Mouse (Mus musculus) CD4-positive naive resting alpha-beta T cell, adult 76 days (primary cell): ENCODE measurements around the gene Zbed6. TPM values are rescaled to one million over a fixed set of nuclear protein-coding genes. Genes with fewer than 3 reads are reported as not detected.

Experiments
- total RNA-seq: library from RNA; stranded (reverse); gene quantifications from one replicate; pipeline ENCODE4 v1.2.4, GENCODE M21; 2023

Gene Zbed6
- 25.9 TPM for total RNA-seq

GRCm38 (mm10) chr1:133660466-133661202, at the start of gene Zbed6:
TSS of gene Zbed6 (minus strand) at chr1:133660885.

GRCm38 (mm10) chr1:133689897-133690296, 29.2 kb upstream of the Zbed6 start, which contains the start of gene Lax1:
TSS of gene Lax1 (minus strand) at chr1:133690108.

DNA sequence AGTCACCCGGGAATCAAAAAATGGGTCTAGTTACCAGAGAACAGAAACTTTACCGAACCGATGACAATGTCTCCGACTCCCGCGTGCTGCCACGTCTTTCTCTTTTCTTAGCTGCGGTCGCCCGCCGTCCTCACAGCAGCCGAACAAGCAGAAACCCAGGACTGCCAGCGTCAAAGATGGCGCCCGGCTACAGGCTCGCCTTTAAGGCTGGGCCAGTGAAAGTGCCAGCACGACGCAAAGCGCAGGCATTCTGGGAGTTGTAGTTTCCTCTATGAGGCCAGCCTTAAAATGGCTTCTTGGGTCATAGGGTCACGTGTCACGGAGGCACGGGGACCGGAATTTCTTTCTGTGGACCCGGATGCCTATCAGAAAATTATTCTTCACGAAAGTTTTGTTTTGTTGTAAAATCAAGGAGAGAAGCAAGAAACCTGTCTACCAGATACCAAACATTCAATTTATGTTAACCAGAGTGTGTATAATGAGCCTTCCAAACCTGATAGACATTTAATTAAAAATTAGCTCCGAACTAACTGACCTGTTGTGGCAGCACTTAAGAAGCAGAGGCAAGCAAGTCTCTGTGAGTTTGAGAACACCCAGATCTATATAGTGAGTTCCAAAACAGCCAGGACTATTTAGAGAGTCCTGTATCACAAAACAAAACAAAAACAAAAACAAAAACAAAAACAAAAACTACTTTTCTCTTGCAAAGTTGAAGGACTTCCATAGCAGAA, 683 bp upstream of the Zbed6 start, which contains the start of gene Gm38394:
TSS of gene Gm38394 (minus strand) at position 116 of the 731 bp plus-strand sequence.

DNA sequence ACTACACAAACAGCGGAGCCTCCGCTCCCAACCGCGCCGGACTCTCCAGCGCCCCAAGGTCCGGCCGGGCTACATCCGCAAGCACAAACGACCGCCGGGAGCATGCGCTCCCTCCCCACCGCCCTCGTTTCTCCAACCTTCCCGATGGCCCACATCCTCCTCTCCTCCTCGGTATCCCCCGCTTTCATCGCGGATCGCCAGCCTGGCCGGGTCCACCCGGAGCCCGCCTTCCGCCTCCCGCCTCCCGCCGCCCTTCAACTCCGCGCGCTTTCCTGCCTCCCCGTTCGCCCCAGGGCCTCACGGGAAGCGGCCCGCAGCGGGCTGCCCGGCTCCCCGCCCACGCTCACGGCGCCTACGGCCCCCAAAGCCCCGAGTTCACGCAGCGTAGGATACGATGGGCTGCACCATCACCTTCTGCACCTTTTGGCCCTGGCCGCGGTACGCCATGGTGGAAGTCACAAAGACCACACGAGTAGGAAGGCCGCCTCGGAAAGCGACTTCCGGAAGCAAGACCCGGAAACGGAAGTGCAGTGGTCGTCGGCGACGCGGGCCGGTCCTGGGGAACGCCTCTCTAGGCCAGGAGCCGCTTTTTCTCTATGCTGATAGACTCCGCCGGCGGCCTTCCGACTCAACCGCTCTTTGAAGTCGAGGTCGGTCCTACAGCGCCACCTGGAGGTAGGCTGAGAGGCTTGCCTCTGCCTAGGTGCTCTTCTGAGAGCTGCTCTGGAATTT, 50.7 kb downstream of the Zbed6 start, which contains the start of gene Snrpe:
TSS of gene Snrpe (minus strand) at position 521 of the 732 bp plus-strand sequence.

Other genes with a start within 250 kb of the Zbed6 start
- 0.29 TPM for gene Sox13, start 236.5 kb downstream of the Zbed6 start, total RNA-seq
- 183 TPM for gene Snrpe, start 50.6 kb downstream of the Zbed6 start, total RNA-seq
- gene Gm38394, start 433 bp upstream of the Zbed6 start, total RNA-seq: 52.8 TPM
- 45.9 TPM for gene Lax1, start 29.2 kb upstream of the Zbed6 start, total RNA-seq
- gene Atp2b4, start 140.2 kb upstream of the Zbed6 start, total RNA-seq: 3.9 TPM
- not detected for gene Optc, start 247.1 kb upstream of the Zbed6 start, total RNA-seq